Mouse (Mus musculus) cerebellum, adult 9-10 months (tissue): ENCODE results near the gene Wt1.

Experiments used
- DNase-seq: peaks from one replicate; pipeline ENCODE4 v3.0.0; 2022

The Wt1 gene

GRCm38 (mm10) chr2:105185768-105186529 is 59.6 kb downstream of the Wt1 start:
- DNase-seq, result no peak

GRCm38 (mm10) chr2:105186591-105186990 is 60.3 kb downstream of the Wt1 start:
- DNase-seq, result no peak

GRCm38 (mm10) chr2:105188182-105188581 is 61.9 kb downstream of the Wt1 start:
- DNase-seq, result no peak

- DNase-seq, result peak; percentile 10
Observed at GRCm38 (mm10) chr2:105189352-105189751, 63.0 kb downstream of the Wt1 start.

- no peak for DNase-seq
Observed at GRCm38 (mm10) chr2:105200152-105200551, 73.8 kb downstream of the Wt1 start.

- DNase-seq, result no peak
Observed at GRCm38 (mm10) chr2:105206563-105207174, 80.3 kb downstream of the Wt1 start.

GRCm38 (mm10) chr2:105212839-105213238 is 86.5 kb downstream of the Wt1 start:
- no peak for DNase-seq

GRCm38 (mm10) chr2:105215914-105216313 is 89.6 kb downstream of the Wt1 start:
- DNase-seq, result no peak

- DNase-seq, result no peak
Observed at GRCm38 (mm10) chr2:105219229-105219628, 92.9 kb downstream of the Wt1 start.

GRCm38 (mm10) chr2:105219664-105220063 is 93.3 kb downstream of the Wt1 start:
- DNase-seq, result no peak

- no peak for DNase-seq
Observed at GRCm38 (mm10) chr2:105220738-105221303, 94.5 kb downstream of the Wt1 start.
